Mouse (Mus musculus): ENCODE measurements around the gene Cdc42se2. TPM values are rescaled to one million over a fixed set of nuclear protein-coding genes. Genes with fewer than 3 reads are reported as not detected.
A peak's percentile ranks its signal among the peaks of the same experiment; 100 is the strongest.

Cdc42se2 gene
- total RNA-seq, 2 experiments from 2014 or later, result 143 to 149 TPM

DNA sequence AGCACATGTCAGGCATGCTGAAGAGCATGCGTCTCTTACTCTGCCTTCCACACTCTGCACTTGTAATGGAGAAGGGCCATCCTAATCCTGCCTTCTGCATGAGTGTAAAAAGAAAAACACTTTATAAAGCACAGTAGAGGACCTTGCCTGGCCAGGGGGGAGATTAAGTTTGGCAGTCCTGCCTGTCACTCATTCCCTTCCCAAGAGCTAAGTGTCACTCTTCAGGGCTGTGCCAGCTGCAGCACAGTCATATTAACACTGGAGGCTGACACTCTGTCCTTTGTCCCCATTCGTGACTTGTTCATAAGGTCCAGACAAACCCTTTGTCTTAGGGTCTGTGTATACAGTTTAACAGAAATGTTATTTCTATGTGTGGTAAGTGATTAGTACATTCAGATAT is 102.6 kb downstream of the Cdc42se2 start:
- intact Hi-C loops (cut with DNase I), result no loop called here

DNA sequence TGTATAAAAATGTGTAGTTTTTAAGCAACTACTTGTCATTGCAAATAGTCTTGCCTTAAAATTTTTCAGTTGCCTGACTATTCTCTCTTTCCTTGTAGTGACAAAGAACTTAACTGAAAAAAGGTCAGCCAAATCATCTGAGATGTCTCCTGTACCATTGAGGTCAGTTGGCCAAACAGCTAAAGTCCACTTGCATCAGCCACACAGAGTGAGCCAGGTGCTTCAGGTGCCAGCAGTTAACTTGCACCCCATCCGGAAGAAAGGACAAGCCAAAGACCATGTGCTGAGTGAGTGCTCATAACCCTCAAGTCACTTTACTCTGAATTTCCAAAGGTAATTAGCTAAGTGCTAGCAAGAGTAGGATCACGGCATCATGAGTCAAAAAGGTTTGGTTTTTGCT is 108.3 kb downstream of the Cdc42se2 start:
- no peak for DNase-seq (ENCODE audit: low spot score in 2 of 2)
- intact Hi-C loops (cut with DNase I), result no loop called here

More for the DNA sequence above, 102.6 kb downstream of the Cdc42se2 start:
- no peak for DNase-seq (ENCODE audit: low spot score in 2 of 2)

- DNase-seq (ENCODE audit: low spot score in 2 of 2), result peak; percentile 10 to 49
- intact Hi-C loops (cut with DNase I), result no loop called here
Measured at GRCm38 (mm10) chr11:54675792-54676489, 111.5 kb downstream of the Cdc42se2 start.

DNA sequence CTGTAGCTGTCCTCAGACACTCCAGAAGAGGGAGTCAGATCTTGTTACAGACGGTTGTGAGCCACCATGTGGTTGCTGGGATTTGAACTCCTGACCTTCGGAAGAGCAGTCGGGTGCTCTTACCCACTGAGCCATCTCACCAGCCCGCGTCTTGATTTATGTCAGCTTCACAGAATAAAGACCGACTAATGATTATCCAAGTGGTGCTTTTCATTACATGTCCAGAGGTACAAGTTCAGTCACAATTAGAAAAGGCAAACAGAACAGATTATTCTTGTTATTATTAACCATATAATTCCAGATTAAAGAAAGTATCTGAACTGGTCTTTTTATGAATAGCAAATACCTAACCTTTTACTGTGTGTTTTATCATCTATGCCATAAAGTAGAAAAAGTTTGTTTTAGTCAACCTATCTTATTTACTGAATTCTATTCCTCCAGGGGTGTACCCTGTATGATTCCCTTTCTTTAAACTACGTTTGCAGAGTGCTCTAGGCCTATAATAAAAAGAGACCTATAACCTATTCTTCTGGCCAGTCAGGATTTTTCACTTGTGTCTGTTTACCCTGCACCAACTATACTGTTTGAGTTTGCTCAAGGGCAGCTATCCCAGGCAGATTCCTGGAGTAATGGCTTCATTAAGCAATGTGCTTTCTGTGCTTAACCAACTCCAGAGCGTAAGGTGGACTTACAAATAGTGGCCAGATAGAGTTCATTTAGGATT is 113.7 kb downstream of the Cdc42se2 start:
- no peak for DNase-seq (ENCODE audit: low spot score in 2 of 2)
- intact Hi-C loops (cut with DNase I), result no loop called here

Other genes starting within 250 kb of the Cdc42se2 start
- gene Lyrm7, start 73.2 kb upstream of the Cdc42se2 start, total RNA-seq (2021), result 10 to 100 TPM; 26.2 to 27.2 TPM
- 100 to 1,000 TPM; 236 to 265 TPM for gene Hint1, start 78.7 kb upstream of the Cdc42se2 start, total RNA-seq (2021)
- 1 to 10 TPM; 8.6 to 9.7 TPM for gene Gpx3, start 114.8 kb upstream of the Cdc42se2 start, total RNA-seq (2021)
- gene Tnip1, start 175.2 kb upstream of the Cdc42se2 start, total RNA-seq (2021), result 10 to 100 TPM; 36.4 to 40.0 TPM
- gene Anxa6, start 245.8 kb upstream of the Cdc42se2 start, total RNA-seq (2021), result 10 to 100 TPM; 81.1 to 89.5 TPM